Mouse (Mus musculus): ENCODE results near the gene Rad51b.

Rad51b gene

DNA sequence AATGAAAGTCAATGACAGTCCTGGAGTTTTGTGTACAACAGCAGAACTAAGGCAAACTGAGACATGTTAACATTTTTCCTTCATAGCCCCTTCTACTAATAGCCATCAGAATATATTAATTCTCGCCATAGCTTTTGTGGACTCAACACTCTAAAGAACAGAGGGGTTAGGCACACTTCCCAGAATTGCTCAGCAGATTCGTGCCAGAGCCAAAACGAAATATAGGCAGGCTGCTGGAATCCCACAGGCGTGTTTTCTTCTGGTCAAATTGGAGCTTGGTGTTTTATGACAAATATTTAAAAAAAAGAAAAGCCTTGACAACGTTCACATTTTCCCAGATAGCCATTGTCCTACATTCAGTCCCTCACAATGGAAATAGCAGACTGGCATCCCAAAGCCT is 350.9 kb downstream of the Rad51b start:
- in situ Hi-C loops (cut with MboI, MseI) = no loop called here

DNA sequence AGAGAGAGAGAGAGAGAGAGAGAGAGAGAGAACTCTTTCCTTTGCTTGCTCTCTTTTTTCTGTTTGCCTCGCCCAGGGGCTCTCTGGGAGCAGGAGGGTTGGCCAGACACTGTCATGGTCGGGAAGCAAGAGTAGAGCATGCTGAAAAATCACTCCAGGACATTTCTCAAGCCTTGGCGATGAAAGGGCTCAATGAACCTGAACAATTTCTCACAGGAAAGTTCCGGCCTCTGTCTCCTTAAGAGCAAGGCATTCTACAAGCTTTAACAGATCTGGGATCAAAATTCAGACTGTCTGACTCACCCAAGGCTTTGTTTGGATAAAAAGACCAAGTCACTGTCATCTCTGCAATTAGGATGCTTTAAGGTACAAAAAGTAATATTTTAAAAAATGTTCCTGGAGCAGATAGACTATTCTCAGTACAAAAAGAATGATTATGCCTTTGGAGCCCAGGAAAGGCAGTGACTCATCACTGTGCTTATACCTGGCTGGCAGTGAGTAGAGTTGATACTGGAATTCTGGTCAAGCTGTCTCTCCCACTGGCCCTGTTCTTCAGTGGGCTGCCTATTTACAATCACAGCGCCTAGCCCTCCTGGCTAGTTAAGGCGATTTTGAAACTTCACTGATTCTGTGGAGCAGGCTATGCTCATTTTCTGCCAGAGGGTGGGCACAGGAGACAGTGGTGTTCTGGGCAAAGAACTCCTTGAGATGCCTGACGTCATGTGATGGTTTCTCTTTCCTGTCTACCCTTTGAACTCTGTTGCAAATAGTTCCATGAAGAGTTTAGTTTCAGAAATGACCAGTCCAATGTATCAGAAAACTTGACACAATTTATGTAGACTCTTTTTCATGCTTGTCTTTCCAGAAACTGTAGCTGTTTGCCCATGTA is 352.0 kb downstream of the Rad51b start:
- in situ Hi-C loops (cut with MboI, MseI) = no loop called here

DNA sequence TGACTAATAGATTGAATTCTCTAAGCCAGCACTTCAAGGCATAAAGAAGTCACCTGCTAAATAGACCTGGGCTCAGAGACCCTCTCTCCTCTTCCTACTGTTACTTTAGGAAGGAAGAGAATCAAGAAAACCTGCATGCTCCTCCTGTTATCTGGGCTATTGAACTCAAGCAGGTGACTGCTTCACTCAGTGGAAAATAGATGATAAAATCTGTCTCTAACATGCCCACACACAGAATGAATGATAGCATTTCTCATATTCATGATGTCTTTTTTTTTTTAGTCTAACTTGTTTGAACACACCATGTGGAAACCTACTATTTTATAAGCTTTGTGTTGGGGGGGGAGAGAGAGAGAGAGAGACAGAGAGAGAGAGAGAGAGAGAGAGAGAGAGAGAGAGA is 352.7 kb downstream of the Rad51b start:
- in situ Hi-C loops (cut with MboI, MseI) = no loop called here

DNA sequence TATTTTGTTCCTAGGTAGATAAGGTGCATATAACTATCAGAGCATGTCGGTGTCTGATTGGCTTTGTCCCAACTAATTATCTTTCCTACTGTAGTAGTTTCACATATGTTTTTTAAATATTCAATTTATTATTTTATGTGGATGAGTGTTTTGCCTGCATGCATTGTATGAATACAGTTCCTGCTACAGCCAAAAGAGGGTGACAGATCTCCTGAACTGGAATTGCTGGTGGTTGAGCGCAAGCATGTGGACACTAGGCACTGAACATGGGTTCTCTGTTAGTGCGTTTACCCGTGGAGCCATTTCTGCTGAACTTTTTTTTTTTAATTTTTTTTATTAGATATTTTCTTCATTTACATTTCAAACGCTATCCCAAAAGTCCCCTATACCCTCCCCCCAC is 358.1 kb downstream of the Rad51b start:
- in situ Hi-C loops (cut with MboI, MseI) = no loop called here

DNA sequence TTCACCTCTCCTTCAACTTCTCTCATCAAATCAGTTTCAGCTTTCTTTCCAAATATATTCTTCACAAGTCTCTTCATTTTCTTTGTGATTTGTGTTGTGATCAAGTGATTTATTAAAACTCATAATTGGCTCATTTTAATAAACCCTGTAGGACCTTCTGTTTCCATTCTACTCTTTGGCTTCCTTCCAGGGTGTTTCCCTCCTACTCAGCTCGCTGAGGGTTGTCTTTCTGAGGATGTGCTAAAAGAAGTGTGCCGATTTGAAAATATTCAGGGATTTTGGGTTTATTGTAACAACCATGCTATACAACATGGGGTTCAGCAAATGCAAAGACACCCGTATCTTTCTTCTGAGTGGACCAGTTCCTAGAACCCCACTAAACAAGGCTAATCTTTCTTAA is 361.8 kb downstream of the Rad51b start:
- in situ Hi-C loops (cut with MboI, MseI) = no loop called here

DNA sequence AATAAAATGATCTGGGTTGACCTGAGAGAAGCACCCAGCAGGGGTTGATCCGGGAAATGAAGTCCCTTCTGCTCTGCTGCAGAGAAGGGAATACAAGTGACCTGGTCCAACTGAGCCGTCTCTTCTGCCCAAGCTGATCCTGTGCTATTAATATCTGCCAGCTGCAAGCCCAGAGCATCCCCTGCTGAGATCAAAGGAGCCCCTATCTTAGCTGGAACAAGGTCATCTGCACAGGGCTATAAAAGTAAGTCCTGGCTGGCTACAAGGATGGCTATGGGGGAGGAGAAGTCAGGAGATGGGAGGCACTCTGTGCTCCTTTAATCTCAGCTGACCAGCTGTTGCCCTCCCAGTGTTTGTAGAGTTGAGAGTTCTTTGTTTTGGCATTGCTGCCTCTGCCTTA is 364.2 kb downstream of the Rad51b start:
- in situ Hi-C loops (cut with MboI, MseI) = no loop called here

DNA sequence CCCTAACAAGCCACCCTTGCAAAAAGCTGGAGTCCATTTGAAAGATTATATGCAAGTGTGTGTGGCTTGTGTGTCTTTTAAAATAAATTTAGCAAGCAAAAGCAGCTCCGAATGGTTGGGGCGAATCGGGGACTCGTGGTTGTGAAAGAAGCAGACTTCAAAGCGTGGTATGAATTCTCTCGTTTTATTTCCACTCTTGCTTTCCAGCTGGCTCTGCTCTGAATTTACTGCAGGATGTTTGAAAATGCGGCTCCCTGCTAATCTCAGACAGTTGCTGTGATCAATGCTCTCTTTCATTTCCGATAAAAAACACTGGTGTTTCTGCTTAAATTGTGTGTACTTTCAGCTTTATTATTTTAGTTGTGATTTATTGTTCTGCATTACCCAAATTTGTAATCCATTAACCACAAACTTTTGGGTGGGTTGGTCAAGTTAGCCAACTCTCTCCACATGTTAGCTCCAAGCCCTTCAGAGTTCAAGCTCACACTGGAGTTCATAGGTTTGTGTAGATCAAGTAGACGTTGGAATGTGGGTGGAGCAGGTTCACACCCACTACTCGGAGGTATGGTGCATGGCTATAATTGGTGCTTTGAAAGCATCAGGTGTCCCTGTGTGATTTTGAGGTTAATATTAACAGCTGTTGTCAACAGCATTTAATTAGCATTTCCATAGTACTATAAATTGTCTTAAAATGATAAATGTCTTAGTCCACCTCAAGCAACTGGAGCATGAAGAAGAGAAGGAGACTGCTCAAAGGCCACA is 366.2 kb downstream of the Rad51b start:
- in situ Hi-C loops (cut with MboI, MseI) = no loop called here

DNA sequence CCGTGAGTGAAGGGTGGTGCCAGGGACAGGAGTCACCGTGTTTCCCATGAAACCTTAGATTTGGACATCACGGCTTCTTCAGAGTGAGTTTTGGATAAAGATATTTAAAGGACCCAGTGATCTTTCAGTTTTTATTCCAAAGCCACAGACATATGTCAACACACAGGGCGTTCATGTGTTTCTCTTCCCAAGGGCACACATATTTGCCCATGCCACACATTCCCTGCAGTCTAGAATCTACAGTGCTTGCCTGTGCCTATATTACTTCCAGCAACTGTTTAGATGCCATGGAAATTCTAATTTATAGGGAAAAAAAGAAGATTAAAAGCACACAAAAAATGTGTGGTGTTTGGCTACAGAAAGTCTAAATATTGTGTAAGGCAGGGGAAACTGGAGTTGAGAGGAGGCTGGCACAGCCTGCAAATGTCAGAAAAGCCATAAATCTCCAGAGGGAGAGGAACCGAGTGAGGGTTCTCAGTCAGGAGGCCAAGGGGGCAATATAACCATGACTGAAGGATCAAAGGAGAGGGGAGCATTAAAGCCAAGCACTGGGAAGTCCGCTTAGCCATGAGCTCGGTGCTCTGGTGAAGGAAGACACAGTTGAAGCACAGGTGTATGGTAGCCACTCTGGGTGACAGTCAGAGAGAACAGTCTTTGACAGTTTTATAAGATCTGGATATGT is 367.0 kb downstream of the Rad51b start:
- in situ Hi-C loops (cut with MboI, MseI) = no loop called here

DNA sequence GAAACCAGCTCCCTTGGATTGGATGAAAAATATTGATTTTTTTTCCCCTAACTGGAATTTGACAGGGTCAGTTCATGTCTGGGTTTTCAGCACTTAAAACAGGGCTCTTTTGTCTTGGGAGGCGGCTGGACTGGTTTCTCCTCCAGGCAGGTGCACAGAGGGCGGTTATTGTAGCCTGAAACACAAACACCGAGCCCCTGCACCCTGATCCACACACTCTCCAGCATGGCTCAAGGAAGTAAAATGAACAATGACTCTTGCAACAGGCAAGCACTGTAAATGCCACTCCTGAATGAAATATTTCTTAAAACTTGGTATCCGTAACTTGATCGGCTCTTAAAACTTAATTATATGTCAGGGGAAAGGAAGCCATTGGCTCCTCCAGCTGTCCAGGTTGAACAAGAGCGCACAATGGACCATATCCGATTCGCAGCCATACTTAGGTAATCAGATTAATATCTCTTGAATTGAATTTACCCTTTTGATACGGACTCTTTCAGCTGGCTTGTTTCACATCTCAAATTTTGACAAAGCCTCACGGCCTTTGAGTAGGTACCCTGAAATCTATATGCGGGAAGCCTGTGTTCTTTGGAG is 377.9 kb downstream of the Rad51b start:
- in situ Hi-C loops (cut with MboI, MseI) = no loop called here

DNA sequence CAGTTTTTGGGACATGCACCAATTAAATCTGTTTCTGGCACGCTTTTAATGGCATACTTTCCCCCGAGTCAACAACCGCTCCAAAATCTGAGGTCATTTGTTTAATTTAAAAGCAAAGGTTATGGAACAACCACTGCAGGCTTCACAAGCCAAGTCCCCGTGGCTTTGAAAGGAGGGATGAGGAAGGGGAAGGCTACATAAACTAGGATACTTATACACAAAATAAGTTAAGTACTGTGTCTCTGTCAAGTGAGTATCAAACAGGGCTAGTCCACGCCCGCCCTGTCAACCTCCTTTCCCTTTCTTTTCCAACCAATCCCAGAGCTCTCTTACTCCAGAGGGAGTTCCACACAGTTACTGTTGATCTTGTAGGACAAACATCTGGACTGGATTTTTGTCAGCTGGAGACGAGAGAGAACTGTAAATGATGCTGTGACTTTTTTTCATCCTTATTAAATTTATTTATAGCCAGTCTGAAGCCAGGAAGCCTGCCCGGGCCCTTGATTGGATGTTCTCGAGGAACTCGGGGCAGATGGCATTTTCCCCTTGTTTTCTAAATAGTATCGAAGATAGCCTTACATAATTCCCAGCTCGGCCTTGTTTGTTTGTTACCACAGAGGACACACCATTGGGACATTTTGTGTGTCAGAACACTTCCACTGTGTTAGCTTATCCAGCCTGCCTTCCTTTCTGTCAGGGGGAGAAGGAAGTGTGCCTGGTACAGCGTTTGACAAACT is 378.5 kb downstream of the Rad51b start:
- in situ Hi-C loops (cut with MboI, MseI) = no loop called here

DNA sequence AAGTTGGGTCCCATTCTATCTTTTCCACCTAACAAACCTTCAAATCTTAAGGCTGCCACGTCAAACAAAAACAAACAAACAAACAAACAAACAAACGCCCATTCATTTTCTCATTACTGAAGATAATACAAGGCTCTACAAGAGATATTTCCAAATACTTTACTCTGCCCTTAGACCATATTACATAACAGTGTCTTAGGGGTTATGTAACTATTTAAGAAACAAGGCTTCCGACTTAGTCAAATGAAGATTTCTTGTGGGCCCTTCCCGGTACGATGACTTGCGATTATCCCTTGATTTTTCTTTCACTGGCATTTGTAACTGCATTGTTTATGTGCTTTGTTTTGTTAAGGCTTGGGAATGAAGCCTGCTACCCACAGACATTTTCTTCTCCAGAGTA is 379.2 kb downstream of the Rad51b start:
- in situ Hi-C loops (cut with MboI, MseI) = no loop called here

DNA sequence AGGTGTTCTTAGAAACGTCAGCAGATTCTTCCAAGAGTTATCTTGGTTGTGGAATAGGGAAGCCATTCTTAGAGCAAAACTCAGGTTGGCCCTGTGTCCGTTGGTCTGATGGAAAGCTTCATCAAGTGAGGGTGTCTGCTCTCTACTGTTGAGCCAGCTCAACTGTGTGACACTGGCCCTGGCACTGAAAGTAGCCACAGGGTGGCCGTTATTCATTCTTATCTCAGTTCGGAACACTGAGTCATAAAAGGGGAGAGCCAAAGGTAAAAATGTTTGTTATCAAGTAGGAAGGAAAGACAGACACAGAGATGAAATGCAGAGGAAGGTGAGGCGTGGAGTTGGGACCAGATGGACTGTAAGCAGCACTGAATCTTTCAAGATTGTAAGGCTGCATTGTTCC is 379.8 kb downstream of the Rad51b start:
- in situ Hi-C loops (cut with MboI, MseI) = no loop called here

DNA sequence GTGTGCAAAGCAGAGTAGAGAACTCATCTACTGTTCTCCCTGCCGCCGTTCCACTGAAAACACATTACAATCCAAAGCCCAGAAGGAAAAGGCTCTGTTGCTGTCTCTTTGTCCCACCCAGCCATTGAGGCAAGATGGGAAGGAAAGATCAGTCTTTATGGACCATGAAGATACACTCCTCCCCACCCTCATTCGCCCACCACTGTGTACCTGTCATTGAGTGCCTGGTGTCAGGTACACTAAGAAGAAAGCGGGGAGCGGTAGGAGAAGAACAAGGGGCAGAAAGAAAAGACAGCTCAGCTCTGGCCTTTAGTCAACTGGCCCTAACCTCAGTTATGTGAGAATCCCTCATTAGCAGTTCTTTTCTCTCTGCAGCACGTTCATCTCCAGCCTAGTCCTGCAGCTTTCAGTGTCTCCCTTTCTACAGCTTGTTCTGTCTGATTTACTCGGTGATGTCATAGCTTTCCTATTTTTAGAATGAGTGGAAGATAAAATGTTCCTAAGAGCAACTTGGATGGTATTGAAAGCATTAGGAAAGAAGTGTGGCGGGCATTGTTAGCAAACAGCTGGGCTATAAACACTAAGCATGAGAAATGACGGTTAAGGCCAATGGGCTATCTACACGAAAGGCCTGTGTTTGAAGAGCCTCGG is 382.3 kb downstream of the Rad51b start:
- in situ Hi-C loops (cut with MboI, MseI) = no loop called here

DNA sequence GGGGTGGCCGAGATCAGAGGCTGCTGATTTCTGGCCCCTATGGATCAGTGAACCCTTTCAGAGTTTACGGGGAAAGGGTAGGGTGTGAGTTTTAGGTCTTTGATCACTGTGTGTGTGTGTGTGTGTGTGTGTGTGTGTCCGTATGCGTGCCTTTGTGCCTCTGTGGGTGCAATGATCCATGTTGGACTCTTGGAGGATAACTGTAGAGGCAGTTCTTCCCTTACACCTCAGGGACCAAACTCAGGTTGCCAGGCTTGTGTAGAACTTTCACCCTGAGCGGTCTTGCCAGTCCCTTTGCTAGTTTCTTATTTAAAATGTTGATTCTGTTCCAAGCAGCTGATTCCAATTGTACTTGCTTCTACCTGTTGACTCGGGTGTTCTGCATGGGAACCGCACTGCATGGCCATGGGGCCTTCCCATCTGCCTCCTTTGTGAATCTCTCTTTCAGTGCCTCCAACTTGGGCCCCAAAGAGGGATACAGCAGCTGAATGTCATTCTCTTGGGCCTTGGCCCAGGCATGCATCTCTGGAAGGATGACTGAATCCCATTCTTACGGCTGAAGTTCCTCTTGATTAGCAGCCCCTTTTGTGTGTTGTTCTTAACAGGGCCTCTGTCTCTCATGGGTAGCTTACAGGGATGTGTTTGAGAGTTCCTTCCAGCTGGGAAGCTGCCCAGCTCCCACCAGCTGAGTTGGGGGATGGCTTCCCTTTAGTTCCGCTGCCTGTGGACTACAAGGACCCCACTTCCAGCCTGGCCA is 383.0 kb downstream of the Rad51b start:
- in situ Hi-C loops (cut with MboI, MseI) = no loop called here

DNA sequence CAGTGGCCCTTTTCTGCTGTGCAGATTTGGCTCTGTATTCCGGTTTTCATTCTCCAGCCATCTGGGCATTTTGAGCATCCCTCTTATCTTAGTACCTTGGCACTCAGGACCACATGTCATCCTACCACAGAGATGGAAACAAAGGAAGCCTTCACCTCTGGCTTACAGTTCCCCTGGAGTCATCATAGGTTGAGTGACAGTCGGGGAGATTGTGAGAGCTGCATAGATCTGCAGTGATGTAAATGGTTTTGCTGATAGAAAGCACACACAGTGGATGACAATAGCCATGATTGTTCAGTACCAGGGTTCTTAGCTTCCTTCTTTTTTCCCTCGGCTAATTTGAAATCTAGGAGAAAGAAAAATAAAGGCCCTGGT is 383.6 kb downstream of the Rad51b start:
- in situ Hi-C loops (cut with MboI, MseI) = no loop called here

DNA sequence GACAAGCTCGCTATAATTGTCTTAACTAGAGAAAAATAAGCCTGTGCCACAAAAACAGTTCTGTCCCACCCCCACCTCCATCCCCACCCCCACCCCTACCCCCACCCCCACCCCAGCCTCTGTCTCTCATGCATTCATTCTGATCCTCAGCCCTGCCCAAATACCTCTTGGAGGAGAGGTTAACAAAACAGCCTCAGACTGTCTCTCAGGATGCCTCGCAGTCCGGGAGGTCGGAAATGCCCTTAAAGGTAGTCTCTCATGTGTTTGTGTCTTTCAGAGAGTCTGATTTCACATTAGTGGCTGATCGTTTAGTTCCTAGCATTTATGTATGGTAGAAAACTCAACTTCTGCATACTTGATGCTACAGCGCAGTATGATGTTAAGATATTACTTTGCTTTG is 384.5 kb downstream of the Rad51b start:
- in situ Hi-C loops (cut with MboI, MseI) = no loop called here

DNA sequence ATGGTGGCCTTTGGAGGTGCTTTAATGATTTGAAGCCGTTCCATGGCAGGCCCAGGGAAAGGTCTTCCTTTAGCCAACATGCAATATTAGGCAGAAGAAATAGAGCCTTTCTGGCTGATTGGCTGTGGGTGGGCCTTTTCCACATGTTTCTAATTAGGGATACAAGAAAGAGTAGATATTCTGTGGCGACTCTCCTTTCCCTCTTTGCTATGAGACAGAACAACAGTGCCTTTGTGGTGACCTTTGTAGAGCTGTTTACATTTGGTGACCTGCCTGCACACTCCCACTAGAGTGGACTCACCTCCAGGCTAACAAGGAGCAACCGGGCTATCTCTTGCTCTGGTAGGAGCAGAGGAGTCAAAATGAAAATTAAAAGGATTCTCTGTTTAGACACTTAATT is 386.3 kb downstream of the Rad51b start:
- in situ Hi-C loops (cut with MboI, MseI) = no loop called here

DNA sequence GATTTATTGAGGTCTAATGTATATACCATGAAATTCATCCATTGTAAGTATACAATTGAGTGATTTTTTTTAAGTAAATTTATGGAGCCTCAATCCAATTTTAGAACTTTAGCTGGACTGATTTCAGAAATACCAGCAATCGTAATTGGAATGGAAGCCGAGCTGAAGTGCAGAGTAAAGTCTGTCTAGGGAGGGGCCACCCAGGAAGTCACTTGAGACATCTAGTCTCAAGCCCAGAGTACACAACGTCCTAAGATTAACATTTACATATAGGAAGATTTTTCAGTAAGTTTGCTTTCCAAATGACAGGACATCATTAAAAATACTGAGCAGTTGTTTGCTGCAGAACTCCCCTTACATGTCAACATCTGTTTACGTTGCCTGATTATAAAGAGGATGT is 386.7 kb downstream of the Rad51b start:
- in situ Hi-C loops (cut with MboI, MseI) = no loop called here

DNA sequence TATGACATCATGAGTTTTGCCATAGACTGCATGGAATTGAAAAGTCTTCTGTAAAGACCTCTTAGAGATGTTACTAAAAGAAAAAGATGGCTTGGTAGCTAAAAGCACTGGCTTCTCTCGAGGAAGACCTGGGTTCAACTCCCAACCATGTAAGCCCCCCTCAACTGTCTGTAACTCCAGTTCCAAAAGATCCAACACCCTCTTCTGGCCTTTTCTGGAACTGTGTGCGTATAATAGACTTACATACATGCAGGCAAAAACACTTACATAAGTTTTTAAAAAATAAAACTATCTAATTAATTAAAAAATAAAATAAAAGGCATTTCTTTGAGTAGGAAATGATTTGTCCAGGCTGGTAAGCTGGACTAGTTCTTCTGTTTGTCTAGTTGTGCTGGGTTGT is 387.3 kb downstream of the Rad51b start:
- in situ Hi-C loops (cut with MboI, MseI) = no loop called here

All from T-helper 1 cell (primary cell).